Mouse (Mus musculus) intestine, postnatal 0 days (tissue): ENCODE measurements around the gene Nipal3. TPM values are rescaled to one million over a fixed set of nuclear protein-coding genes. Genes with fewer than 3 reads are reported as not detected.
A peak's percentile ranks its signal among the peaks of the same experiment; 100 is the strongest.

Experiments
- ATAC-seq: fragments of 200-750 bp; cut with Nextera tagmentation; 2 replicates; pipeline ENCODE4 v1.8.0; 2017; ENCODE audit warnings: mild to moderate bottlenecking, moderate TSS enrichment, moderate library complexity
- H3K27ac ChIP-seq: fragments of 300-500 bp; sonication (generic); 2 replicates; pipeline ENCODE4 v1.5.1; 2014; ENCODE audit warnings: mild to moderate bottlenecking, low read depth, low read length, moderate library complexity
- H3K27me3 ChIP-seq: fragments of 300-500 bp; sonication (generic); replicated peaks from 2 replicates; pipeline ENCODE4 v1.6.1; 2014; ENCODE audit warnings: low read length, mixed read lengths; ENCODE audit not compliant: control insufficient read depth, insufficient read depth
- H3K36me3 ChIP-seq: fragments of 300-500 bp; sonication (generic); 2 replicates; pipeline ENCODE4 v1.6.1; 2014; ENCODE audit warnings: mild to moderate bottlenecking, moderate library complexity; ENCODE audit not compliant: control insufficient read depth, insufficient read depth
- H3K4me1 ChIP-seq: fragments of 300-500 bp; sonication (generic); replicated peaks from 2 replicates; pipeline ENCODE4 v1.6.1; 2014; ENCODE audit warnings: antibody characterized with exemption, low read length, mixed read lengths; ENCODE audit not compliant: control insufficient read depth, insufficient read depth
- H3K4me2 ChIP-seq: fragments of 300-500 bp; sonication (generic); replicated peaks from 2 replicates; pipeline ENCODE4 v1.6.1; 2014; ENCODE audit warnings: low read depth, mild to moderate bottlenecking, moderate library complexity
- H3K4me3 ChIP-seq: fragments of 300-500 bp; sonication (generic); 2 replicates; pipeline ENCODE4 v1.5.1; 2014; ENCODE audit warnings: low read depth, low read length
- H3K9ac ChIP-seq: fragments of 300-500 bp; sonication (generic); 2 replicates; pipeline ENCODE4 v1.6.1; 2014; ENCODE audit warnings: mild to moderate bottlenecking, low read depth, low read length
- H3K9me3 ChIP-seq: fragments of 300-500 bp; sonication (generic); 2 replicates; pipeline ENCODE4 v1.6.1; 2016; ENCODE audit warnings: mixed run types; ENCODE audit not compliant: control insufficient read depth
- CTCF ChIP-seq: sonication (generic); IDR thresholded peaks from 2 replicates; pipeline ENCODE4 v1.5.1; 2016; ENCODE audit warnings: low read depth, mild to moderate bottlenecking, control low read depth, antibody characterized with exemption, moderate library complexity
- WGBS: fragments of 180-500 bp; shearing (Covaris S2); extraction: QIAGEN DNeasy Blood & Tissue Kit; methylation state at CpG from one replicate; pipeline ENCODE4 v1.1.7; 2014; 5-methylcytosine and 5-hydroxymethylcytosine counted together
- polyA plus RNA-seq: library from polyadenylated mRNA; unstranded; fragments of >200 nt; fragmentation: Nextera tagmentation; extraction: Ambion mirVana; gene quantifications from 2 replicates; pipeline ENCODE4 v1.2.1, GENCODE M21; 2015

Gene Nipal3
- polyA plus RNA-seq, 1 experiment from 2014 or later, result 5.7 TPM

- WGBS, result 31% methylated on average over 5 of the region's 5 CpGs
- no peak overlapping the region for H3K9ac ChIP-seq
- peak; percentile 55; the same call in 1 of the 2 replicates for ATAC-seq
- no peaks in the 10 kb centered on the region for H3K27me3 ChIP-seq
- no peak overlapping the region for H3K4me2 ChIP-seq
- H3K27ac ChIP-seq, result no peak overlapping the region
- no peaks in the 10 kb centered on the region for H3K9me3 ChIP-seq
- H3K4me3 ChIP-seq, result no peak overlapping the region
- H3K36me3 ChIP-seq, result no peaks in the 10 kb centered on the region
- no peak for TF ChIP-seq CTCF
- H3K4me1 ChIP-seq, result no peaks in the 10 kb centered on the region; the same call in 1 of the 2 replicates
Measured at GRCm38 (mm10) chr4:135406180-135406579, 88.7 kb downstream of the Nipal3 start.

DNA sequence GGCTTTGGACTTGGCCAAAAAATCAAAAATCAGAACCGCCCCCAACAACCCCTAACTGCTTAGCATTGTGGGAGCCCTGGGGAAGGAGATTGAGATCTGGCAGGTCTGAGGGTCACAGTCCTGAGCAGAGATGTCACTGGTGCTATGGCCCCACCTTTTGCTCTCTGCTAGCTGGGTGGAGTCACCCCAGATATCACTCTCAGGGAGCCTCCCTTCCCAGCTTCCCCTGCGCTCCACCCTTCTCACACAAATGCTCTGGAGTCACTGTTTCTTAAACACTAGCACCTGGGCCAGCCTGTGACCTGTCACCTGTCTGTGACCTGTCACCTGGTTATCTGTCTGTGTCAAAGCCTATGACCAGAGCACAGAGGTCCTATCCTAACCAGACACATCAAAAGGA, 89.9 kb downstream of the Nipal3 start:
- TF ChIP-seq CTCF, result no peak
- Histone ChIP-seq H3K9me3 (no peaks in the 10 kb centered on the region), H3K9ac (no peak overlapping the region), H3K27ac (no peak overlapping the region), H3K4me3 (no peak overlapping the region), H3K36me3 (no peaks in the 10 kb centered on the region), H3K4me2 (no peak overlapping the region), H3K27me3 (no peaks in the 10 kb centered on the region), H3K4me1 (no peaks in the 10 kb centered on the region; the same call in 1 of the 2 replicates)
- 76% methylated on average over 2 of the region's 2 CpGs for WGBS
- no peak for ATAC-seq

DNA sequence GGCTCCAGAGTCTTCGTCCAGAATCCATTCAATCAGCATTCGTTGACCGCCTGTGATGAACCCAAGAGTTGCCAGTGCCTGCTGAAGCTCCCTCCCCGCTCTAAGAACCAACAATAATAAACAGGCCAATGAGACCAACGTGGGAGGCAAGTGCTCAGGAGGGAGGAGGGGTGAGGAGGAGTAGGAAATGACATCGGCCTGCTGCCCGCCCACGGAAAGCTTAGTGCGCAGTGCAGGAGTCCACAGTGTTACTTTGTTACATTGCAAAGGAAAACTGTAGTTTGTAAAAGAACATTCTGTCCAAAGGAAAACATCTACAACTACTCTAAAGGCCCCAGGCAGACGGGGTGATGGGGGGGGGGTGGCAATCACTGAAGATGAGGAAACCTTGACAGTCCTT, 90.8 kb downstream of the Nipal3 start:
- H3K9me3 ChIP-seq, result no peaks in the 10 kb centered on the region
- H3K27ac ChIP-seq, result no peak overlapping the region
- H3K27me3 ChIP-seq, result no peaks in the 10 kb centered on the region
- H3K4me1 ChIP-seq, result no peaks in the 10 kb centered on the region; the same call in 1 of the 2 replicates
- no peaks in the 10 kb centered on the region for H3K36me3 ChIP-seq
- H3K9ac ChIP-seq, result no peak overlapping the region
- no peak for ATAC-seq
- no peak overlapping the region for H3K4me3 ChIP-seq
- no peak overlapping the region for H3K4me2 ChIP-seq
- 77% methylated on average over 10 of the region's 10 CpGs for WGBS
- no peak for TF ChIP-seq CTCF

DNA sequence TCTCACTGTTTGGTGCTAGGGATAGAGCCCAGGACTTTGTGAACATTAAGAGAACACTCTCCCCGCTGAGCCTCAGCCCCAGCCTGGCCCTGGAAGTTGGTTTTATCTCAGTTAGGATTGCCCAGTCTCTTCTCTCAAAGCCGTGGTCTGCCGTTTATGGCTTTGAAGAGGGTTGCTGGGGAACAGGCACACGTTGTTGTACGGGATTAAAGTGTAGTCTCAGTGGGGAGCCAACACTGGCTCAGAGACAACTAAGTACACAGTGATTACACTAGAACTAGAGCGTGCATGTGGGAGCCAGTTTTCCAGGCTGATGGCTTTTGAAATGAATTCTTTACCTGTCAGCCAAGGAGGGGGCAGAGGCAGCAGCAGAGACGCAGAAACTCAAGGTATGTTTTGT, 93.0 kb downstream of the Nipal3 start:
- no peaks in the 10 kb centered on the region; the same call in 1 of the 2 replicates for H3K4me1 ChIP-seq
- ATAC-seq, result no peak
- no peaks in the 10 kb centered on the region for H3K36me3 ChIP-seq
- no peak for TF ChIP-seq CTCF
- H3K27ac ChIP-seq, result no peak overlapping the region
- H3K4me2 ChIP-seq, result no peak overlapping the region
- 31% methylated on average over 7 of the region's 7 CpGs for WGBS
- H3K9me3 ChIP-seq, result no peaks in the 10 kb centered on the region
- H3K27me3 ChIP-seq, result 0 out of 2 replicates have a peak, but pooled peaks cover 9% of the 10 kb centered on the region
- H3K4me3 ChIP-seq, result no peak overlapping the region
- H3K9ac ChIP-seq, result no peak overlapping the region

DNA sequence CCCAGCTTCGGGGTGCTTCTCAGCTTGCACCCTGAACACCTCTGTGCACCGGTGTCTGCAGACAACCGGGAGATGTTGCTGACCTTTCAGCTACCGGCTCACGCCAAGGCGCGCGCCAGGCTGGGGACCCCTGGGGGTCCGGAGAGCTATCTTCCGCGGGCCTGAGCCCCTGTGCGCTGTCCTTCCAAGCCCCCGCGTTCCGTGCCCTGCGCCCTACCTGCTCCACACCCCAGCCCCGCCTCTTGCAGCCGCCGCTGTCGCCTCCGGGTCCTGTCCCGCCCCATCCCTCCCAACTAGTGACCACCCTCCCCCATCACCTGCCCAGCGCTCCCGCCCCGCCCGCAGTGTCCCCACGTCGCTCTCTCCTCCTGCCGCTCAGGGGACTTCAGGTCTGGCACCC, 96.8 kb downstream of the Nipal3 start, which contains the start of gene Ncmap:
Ncmap (minus strand) TSS at position 237 of the 400 bp plus-strand sequence.
- Histone ChIP-seq H3K4me2 (peak within 1 kb of the TSS; percentile 88), H3K4me1 (no peaks in the 10 kb centered on the region; the same call in 1 of the 2 replicates), H3K9ac (peak within 1 kb of the TSS; percentile 42), H3K9me3 (no peaks in the 10 kb centered on the region), H3K27ac (no peak within 1 kb of the TSS), H3K4me3 (peak within 1 kb of the TSS; percentile 46), H3K36me3 (no peaks in the 10 kb centered on the region), H3K27me3 (0 out of 2 replicates have a peak, but pooled peaks cover 9% of the 10 kb centered on the region)
- TF ChIP-seq CTCF, result no peak
- under 1% methylated on average over 25 of the region's 29 CpGs for WGBS
- ATAC-seq, result peak; percentile 19; the same call in 1 of the 2 replicates

DNA sequence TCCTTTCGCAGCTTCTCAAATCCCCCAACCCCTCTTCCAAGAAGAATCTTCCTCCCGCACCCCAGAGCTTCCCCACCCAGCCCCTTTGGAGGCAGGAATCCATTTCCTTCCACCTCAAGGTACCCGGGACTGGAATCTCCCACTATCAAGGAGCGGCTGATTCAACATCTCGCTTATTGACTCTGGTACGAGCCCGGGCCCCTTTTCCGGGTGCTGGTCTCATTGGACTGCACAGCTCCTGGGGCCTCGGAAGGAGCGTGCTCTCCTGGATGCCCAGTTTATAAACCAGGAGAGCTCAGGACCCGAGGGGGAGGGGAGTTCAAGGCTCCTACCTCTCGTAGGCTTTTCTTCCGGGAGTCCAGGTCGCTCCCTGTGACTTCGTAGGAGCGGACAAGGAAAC, 97.3 kb downstream of the Nipal3 start:
- Histone ChIP-seq H3K4me1 (no peaks in the 10 kb centered on the region; the same call in 1 of the 2 replicates), H3K4me3 (peak overlapping the region; percentile 46), H3K9ac (peak overlapping the region; percentile 42), H3K4me2 (peak overlapping the region; percentile 88), H3K27me3 (0 out of 2 replicates have a peak, but pooled peaks cover 9% of the 10 kb centered on the region), H3K27ac (no peak overlapping the region), H3K9me3 (0 out of 2 replicates have a peak, but pooled peaks cover 2% of the 10 kb centered on the region), H3K36me3 (no peaks in the 10 kb centered on the region)
- 4% methylated on average over 16 of the region's 16 CpGs for WGBS
- no peak for TF ChIP-seq CTCF
- ATAC-seq, result peak; percentile 35
